Mouse (Mus musculus) cortical plate, adult 2 months (tissue): ENCODE results near the gene Gnaq. TPM values are rescaled to one million over a fixed set of nuclear protein-coding genes. Genes with fewer than 3 reads are reported as not detected.
"Not testable (repeated sequence)": the region's sequence is repeated elsewhere in the genome, so short reads cannot be mapped to it uniquely, and the experiment has no call there.

Experiments
- H3K27ac ChIP-seq: fragments of 200-500 bp; 2 replicates; pipeline ENCODE4 v1.5.1; 2012; ENCODE audit warnings: low read length, control low read depth, inconsistent platforms; ENCODE audit not compliant: insufficient read depth
- H3K4me1 ChIP-seq: fragments of 200-500 bp; 2 replicates; pipeline ENCODE4 v1.6.1; 2011; ENCODE audit warnings: low read length; ENCODE audit not compliant: control insufficient read depth, insufficient read depth
- H3K4me3 ChIP-seq: fragments of 200-500 bp; 2 replicates; pipeline ENCODE4 v1.5.1; 2011; ENCODE audit warnings: mild to moderate bottlenecking, low read length, control low read depth; ENCODE audit not compliant: insufficient read depth
- CTCF ChIP-seq: fragments of 200-500 bp; IDR thresholded peaks from 2 replicates; pipeline ENCODE4 v1.5.1; 2011; ENCODE audit warnings: mild to moderate bottlenecking, control low read depth, low read length; ENCODE audit not compliant: insufficient read depth; ENCODE audit errors: extremely low read depth
- POLR2A ChIP-seq: fragments of 200-500 bp; IDR thresholded peaks from 2 replicates; pipeline ENCODE4 v1.6.1; 2011; ENCODE audit warnings: mild to moderate bottlenecking, low read length, control low read depth; ENCODE audit not compliant: insufficient read depth; ENCODE audit errors: extremely low read depth
- polyA plus RNA-seq: library from polyadenylated mRNA; depleted of rRNA; stranded (reverse); fragments of >200 nt; gene quantifications from 2 replicates; pipeline ENCODE4 v1.2.3, GENCODE M21; 2012

Gene Gnaq
- polyA plus RNA-seq, 1 experiment = 59.1 TPM

DNA sequence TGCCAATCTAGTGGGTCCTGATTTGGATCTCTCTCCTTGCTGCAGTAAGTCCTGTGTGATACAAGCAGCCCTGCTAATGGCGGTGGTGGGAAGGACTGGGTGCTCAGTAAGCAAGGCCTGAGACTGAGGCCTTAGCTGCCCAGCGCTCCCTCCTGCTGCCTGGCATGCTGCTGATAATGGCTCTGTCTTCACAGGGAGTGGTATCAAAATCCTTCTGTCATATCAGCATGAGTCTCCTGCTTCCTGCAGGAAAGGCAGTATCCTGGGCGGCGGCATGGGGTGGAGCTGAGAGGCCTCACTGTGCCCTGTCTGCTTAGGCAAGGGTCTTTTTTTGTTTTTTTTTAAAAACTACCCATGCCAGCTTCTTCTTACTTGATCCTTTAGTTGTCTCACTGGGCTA is 9.2 kb downstream of the Gnaq start:
- Histone ChIP-seq H3K4me1 (peaks cover 29% of the 10 kb centered on the region), H3K27ac (peak overlapping the region; percentile 2; the same call in 1 of the 2 replicates), H3K4me3 (no peak overlapping the region)
- no peak for TF ChIP-seq POLR2A
- TF ChIP-seq CTCF = no peak

DNA sequence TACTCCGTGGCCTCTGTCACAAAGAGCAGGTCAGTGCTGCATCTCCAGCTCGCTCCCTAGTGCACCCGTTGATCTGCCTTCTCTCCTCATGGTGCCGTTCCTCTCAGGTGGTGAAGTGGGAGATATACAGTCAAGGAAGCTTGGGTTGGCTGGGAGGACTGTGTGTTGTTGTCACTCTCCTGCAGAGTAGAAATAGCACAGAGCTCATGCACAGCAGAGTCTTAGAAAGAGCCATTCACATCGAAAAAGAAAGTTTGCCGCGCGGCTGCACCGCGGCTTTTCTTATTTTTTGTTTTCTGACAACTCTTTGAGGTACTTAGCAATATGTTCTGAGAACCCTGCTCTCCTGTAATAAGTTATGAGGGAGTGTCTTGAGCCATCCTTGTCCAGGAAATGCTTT is 10.4 kb downstream of the Gnaq start:
- TF ChIP-seq CTCF (no peak), POLR2A (no peak)
- H3K4me3 ChIP-seq = no peak overlapping the region
- no peak overlapping the region for H3K27ac ChIP-seq
- H3K4me1 ChIP-seq = peaks cover 25% of the 10 kb centered on the region

DNA sequence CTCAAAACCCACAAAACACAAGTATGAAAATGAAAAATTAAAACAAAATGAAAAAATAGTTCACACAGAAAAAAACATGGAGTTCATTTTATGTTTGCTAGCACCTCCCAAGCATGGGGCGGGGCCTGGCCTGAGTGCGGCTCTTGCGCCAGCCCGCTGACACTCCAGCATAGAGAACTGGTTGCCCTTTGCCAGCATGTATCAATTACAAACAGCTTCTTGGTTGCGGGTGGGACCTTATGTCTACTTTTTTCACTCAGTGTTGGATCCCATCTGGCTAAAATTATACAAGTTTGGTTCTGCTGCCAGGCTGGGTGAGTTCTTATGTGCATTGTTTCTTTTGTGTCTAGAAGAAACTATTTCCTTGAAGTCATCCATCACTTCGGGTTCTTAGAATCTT is 14.8 kb downstream of the Gnaq start:
- Histone ChIP-seq H3K27ac (no peak overlapping the region), H3K4me1 (peaks cover 11% of the 10 kb centered on the region), H3K4me3 (no peak overlapping the region)
- TF ChIP-seq POLR2A = no peak
- TF ChIP-seq CTCF = no peak

DNA sequence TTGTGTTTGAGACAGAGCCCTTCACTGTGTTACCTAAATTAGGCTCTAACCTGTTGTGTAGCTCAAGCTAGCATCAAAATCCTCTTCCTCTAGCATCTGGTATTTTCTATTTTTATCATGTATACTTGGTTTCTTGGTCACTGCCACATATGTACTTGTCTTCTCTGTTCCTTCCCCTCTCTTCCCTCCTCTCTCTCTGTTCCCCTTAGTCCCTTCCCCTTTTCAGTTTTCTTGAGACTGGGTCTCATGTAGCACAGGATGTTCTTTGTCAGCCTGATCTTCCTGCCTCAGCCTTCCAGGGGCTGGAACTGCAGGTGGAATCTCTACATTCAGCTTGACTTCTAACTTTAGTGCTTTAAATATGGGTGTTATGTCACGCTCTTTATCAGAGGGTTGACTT is 16.5 kb downstream of the Gnaq start:
- TF ChIP-seq CTCF (no peak), POLR2A (no peak)
- no peak overlapping the region for H3K27ac ChIP-seq
- no peak overlapping the region for H3K4me3 ChIP-seq
- peaks cover 3% of the 10 kb centered on the region; the same call in 1 of the 2 replicates for H3K4me1 ChIP-seq

DNA sequence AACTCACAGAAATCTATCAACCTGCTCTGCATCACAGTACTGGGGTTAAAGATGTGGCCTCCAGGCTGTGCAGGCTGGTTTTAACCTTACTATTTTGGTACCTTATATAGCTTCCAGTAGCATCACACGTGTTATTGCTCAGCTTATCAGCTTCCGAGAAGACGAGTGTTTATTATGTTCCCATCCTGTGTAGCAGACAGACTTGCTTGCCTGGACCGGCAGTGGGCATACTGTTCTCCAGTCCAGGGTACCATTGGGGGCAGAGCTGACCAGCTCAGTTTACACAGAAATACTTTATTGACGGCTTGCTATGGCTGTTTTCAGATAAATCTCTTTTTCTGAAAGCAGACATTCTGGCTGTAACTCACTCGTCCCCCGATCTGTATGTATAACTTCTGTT is 17.7 kb downstream of the Gnaq start:
- TF ChIP-seq POLR2A = no peak
- H3K4me1 ChIP-seq = peaks cover 8% of the 10 kb centered on the region
- no peak overlapping the region for H3K4me3 ChIP-seq
- no peak overlapping the region for H3K27ac ChIP-seq

DNA sequence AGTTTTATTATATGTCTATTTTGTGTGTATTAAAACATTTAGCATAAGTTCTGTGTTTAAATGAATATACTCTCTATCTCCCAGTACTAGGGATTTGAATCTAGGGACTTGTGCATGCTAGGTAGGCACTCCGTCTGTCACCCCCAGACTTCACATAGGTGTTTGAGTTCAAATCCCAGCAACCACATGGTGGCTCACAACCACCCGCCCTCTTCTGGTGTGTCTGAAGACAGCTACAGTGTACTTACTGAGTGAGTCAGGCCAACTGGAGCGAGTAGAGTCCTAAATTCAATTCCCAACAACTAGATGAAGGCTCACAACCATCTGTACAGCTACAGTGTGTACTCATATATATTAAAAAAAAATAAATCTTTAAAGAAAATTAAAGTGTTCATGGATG is 21.2 kb downstream of the Gnaq start:
- no peak overlapping the region for H3K4me3 ChIP-seq
- no peak overlapping the region for H3K27ac ChIP-seq
- peaks cover 7% of the 10 kb centered on the region for H3K4me1 ChIP-seq
- TF ChIP-seq POLR2A (no peak), CTCF (no peak)

DNA sequence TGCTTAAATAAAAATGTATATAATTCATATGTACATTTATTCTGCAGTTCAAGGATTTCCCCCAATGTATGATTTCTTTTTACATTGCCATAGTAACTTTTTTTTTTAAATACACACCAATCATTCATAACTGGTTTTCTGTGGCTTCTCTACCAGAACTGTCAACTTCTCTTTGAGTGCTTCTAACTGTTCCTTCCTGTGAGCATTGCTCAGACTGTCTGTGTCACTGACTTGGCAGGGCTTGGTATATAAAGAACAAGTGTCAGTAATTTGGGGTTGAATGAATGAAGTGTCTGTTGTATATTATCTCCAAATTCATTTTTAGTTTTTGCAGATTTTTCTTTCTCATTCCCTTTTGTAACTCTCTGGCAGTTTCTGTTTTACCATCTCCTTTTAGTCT is 21.8 kb downstream of the Gnaq start:
- TF ChIP-seq CTCF = no peak
- TF ChIP-seq POLR2A = no peak
- no peak overlapping the region for H3K4me3 ChIP-seq

DNA sequence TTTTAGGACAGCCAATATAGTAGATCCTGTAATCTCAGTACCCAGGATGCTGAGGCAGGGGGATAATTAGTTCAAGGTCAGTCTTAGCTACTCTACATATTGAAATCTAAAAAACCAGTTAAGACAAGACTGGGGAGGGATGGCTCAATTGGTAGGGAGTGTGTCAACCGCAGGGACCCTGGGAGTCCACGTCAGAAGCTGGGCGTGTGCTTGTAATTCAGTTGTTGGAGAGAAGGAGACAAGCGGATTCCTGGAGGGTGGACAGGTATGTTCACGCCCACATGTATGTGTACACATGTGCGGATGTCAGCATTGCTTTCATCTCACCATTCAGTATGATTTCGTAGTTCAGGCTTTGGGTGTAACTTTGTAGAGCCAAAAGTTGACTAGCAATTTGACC is 24.5 kb downstream of the Gnaq start:
- no peak overlapping the region for H3K27ac ChIP-seq
- TF ChIP-seq CTCF (no peak), POLR2A (no peak)
- H3K4me3 ChIP-seq = no peak overlapping the region
- peaks cover 10% of the 10 kb centered on the region for H3K4me1 ChIP-seq

More for the DNA sequence above, 21.8 kb downstream of the Gnaq start:
- Histone ChIP-seq H3K4me1 (peaks cover 9% of the 10 kb centered on the region), H3K27ac (no peak overlapping the region)

DNA sequence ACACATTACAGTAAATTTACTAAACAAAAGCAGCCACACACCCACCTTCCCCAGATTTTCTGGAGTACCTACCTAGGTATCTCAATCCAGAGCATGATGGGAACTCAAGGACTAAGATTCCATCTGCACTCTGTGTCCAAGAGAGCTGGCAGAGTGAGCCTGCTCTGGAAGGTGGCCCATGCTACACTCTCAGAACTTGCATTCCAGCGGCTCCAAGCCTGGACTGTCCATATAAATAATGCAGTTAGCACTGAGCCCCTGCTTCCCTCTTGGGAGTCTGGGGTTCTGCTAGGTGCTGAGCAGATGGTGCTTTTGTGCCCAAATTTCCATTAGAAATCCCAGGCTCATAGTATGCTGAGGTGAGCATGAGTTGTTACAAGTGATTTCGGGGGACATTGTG is 28.1 kb downstream of the Gnaq start:
- TF ChIP-seq CTCF = no peak
- no peak for TF ChIP-seq POLR2A
- Histone ChIP-seq H3K27ac (no peak overlapping the region), H3K4me1 (peaks cover 5% of the 10 kb centered on the region; the same call in 1 of the 2 replicates), H3K4me3 (no peak overlapping the region)

DNA sequence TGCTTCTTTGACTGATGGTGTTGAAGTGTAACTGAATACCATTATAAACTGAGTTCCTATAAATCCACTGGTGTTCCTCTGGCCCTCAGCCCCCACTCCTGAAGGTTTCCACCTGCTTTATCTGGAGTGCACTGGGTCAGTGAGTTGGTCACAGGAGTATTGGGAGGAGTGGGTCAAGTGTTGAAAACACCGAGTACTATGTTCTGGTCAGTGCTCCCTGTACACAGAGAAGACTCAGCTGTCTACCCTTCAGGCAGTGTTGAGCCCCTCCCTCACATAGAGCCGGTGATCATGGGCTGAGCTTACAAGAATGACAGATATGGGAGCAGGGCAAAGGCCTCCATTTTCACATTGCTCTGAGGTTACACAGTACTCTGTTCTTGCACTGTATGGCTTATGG is 28.6 kb downstream of the Gnaq start:
- Histone ChIP-seq H3K4me3 (no peak overlapping the region), H3K4me1 (peaks cover 5% of the 10 kb centered on the region; the same call in 1 of the 2 replicates), H3K27ac (no peak overlapping the region)
- TF ChIP-seq CTCF (no peak), POLR2A (no peak)

DNA sequence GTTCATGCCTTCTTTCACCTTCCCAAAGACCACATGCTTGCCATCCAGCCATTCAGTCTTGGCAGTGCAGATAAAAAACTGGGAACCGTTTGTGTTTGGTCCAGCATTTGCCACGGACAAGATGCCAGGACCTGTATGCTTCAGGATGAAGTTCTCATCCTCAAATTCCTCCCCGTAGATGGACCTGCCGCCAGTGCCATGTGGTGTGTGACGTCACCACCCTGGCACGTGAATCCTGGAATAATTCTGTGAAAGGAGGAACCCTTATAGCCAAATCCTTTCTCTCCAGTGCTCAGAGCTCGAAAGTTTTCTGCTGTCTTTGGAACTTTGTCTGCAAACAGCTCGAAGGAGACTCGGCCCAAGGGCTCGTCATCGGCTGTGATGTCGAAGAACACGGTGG is 31.8 kb downstream of the Gnaq start:
- not testable (repeated sequence) for H3K4me3 ChIP-seq

More for the DNA sequence above, 31.8 kb downstream of the Gnaq start:
- peaks cover 11% of the 10 kb centered on the region for H3K4me1 ChIP-seq
- H3K27ac ChIP-seq = not testable (repeated sequence)
